Mouse (Mus musculus) adrenal gland, adult 2 months (tissue): Measurements from ENCODE around the gene Tmc6. TPM values are rescaled to one million over a fixed set of nuclear protein-coding genes. Genes with fewer than 3 reads are reported as not detected.
"Not testable (repeated sequence)": the region's sequence is repeated elsewhere in the genome, so short reads cannot be mapped to it uniquely, and the experiment has no call there.

Experiments
- DNase-seq: peaks from one replicate; pipeline ENCODE4 v3.0.0; 2021
- long read RNA-seq: library from polyadenylated mRNA; stranded (forward); transcript quantifications from one replicate; pipeline ENCODE4 v2.0.0, GENCODE M21; 2021
- polyA plus RNA-seq: library from polyadenylated mRNA; depleted of rRNA; stranded (reverse); fragments of >200 nt; gene quantifications from 2 replicates; pipeline ENCODE4 v1.2.3, GENCODE M21; 2012; rRNA removed
- total RNA-seq, 2 experiments: library from RNA; stranded (reverse); gene quantifications; 2 replicates each; pipeline ENCODE4 v1.2.3; 2021

Tmc6 gene
- total RNA-seq (10 to 100 TPM; 22.3 to 28.5 TPM), polyA plus RNA-seq (45.1 and 47.7 TPM in 2 replicates)
- long read RNA-seq, transcript Tmc6-201 (20 exons, 2,865 nt), result major isoform, 10 of 28 reads
- long read RNA-seq, partial matches to known transcripts, result 5 of 28 reads
- long read RNA-seq, other reads (novel, unspliced or antisense), result 13 of 28 reads

DNA sequence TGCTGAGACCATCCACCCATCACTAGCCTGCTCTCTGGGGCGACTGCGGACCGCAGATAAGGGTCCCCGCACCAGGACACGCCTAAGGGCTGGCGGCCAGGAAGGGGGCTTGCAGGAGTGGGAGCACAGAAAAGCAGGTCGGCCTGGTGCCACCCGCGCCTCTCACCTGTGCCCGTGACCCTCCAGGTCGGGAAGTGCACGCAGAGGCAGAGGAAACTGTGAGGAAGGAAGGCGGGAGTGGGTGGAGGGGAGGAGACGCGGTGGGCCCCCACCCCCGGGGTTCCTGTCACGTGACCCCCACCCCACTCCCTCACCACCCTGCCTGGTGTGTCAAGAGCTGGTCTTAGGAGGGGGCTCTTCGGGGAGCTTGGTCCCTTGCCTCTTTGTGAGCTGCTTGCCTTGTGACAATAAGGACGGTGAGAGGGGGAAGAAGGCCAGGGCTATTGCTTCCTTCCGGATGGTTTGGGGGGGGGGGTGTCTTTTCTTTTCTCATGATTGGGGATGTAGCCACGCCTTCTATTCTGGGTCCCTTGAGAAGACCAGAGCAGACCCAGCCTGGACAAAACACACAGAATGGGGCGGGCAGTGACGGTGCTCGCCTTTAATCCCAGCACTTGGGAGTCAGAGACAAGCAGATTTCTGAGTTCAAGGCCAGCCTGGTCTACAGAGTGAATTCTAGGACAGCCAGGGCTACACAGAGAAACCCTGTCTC lies at the start of gene Tmc6, which contains the start of gene Tmc8:
Gene Tmc6 (minus strand): TSS at position 206 of the 712 bp plus-strand sequence.
Gene Tmc8 (plus strand): TSS at position 84 of the 712 bp plus-strand sequence.
- peak; percentile 65 for DNase-seq

DNA sequence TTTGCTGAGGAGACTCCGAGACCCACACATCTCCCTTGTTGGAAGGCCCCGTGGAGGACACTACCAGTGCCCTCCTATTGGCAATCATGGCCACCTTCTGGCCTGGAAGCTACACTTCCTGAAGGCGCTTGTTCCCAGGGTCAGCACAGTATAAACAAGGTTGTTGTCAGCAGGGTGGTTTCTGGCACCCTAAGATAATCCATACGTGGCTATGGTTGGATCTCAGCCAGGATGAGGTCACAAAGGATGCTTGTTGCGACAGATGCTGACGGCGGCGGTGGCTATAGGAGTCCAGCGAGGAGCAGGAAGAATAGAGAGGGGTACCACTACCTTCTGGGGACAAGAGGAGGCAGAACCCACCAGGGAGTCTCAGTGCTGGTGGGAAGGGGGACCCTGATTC lies 48.4 kb upstream of the Tmc6 start:
- no peak for DNase-seq

DNA sequence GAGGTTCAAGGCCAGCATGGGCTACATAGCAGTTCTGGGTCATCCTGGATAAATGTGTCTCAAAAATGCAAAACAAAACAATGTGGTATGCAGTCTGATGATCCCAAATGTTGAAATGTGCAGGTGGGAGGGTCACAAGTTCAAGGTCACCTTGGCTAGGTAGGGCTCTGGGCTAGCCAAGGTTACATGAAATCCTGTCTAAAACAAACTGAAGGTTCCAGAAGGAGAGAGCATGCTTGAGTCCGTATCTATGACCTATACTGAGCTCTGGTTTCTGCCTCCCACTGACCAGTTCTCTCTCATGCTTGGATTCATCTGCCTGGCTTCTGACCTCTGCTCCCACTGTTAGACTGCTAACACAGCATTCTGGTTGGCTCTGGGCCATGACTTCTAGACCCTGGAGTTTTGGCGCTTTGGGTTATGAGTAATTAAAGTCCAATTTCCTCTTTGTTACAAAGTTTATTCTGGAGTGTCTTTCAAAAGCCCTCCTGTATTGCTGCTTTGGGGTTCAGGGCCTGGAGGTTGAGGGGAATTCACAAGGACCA lies 47.7 kb upstream of the Tmc6 start:
- DNase-seq, result peak; percentile 44

DNA sequence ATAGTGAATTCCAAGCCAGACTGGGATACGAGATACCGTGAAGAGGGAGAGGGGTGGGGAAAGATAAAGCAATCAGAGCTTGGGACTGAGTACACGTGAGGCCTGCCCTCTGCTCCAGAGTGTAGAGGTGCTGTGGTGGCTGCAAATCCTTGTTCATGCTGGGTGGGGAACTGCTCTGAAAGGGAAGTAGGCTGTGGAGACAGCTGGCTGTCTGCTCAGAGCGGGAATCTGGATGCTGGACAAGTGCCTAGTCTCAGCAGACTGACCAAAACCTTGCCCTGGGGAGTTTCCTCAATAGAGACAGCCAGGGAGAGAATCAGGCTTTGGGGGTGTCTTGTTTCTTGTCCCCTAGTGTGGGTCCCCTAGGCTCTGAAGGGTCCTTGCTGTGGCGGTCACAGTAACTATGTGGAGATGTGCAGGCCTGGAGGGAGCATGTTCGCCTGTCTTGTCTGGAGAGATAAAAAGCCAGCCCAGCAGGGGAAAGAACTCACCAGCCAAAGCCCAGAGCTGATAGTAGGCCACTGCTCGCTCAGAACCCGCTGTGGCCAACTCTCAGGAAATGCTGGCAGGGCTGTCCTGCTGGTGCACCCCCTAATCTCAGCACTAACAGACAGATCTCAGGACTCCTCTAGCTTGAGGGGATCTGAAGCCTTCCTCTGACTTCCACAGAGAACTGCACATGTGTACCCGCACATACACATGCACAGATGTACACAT lies 47.0 kb upstream of the Tmc6 start:
- peak; percentile 50 for DNase-seq

DNA sequence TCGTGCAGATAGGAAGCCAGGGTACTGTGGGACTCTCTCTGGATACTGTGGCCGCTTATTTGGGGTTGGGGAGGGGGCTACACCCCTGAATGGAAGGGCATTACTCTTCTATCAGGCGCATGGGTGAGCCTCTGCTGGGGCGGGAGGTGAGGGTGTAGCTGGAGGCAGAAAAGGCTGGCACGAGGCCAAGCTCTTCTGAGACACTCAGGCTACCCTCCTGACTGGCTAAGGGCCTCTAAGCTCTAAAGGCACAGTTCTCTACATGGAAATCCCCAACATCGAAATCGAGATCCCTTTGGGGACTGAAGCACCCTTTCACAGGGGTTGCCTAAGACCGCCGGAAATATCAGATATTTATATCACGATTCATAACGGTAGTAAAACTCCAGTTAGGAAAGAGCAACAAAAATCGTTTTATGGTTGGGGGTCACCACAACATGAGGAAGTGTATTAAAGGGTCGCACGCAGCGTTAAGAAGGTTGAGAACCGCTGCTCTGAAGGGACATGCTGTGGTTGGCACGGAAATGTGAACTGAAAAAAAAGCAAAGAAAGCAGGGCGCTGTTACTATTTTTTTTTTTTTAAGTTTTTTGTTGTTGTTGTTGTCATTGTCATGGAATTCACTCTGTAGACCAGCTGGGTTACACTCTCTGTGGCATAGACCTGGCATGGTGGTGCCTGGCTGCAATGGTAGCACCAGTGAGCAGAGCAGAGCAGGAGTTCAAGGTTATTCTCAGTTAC lies 46.3 kb upstream of the Tmc6 start:
- peak; percentile 37 for DNase-seq

DNA sequence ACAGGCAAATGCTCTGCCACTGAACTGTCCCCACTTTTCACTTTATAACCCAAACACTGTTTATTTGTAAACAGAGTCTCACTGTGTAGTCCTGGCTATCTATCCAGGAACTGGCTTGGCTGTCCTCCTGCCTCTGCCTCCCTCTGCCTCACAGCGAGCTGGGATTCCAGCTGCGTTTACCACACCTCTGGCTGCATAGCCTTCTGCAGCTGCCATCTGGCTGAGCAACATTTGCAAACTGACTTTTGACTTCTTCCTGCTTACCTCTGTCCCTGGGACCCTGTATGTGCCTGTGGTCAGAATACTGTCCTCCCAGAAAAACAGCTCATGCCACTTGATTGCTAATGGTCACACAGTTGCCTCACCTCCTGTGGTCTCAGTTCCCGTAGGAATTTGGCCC lies 45.4 kb upstream of the Tmc6 start:
- no peak for DNase-seq

DNA sequence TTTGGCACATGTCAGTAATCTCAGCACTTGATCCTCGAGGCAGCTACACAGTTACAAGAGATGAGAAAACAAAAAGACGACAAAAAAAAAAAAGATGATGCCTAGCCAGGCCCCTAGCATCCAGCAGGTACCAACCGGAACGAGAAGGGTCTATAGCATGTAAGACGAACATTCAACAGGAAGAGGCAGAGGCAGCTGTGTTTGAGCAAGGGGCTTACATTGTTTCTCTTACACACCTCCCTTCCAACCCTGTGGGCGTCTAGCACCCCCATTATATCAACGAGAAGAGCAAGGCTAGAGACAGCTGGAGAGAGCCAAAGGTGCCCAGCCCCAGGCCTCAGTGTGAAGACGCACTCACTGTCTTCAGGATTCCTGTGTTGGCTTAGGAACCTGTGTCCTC lies 44.9 kb upstream of the Tmc6 start:
- DNase-seq, result no peak

DNA sequence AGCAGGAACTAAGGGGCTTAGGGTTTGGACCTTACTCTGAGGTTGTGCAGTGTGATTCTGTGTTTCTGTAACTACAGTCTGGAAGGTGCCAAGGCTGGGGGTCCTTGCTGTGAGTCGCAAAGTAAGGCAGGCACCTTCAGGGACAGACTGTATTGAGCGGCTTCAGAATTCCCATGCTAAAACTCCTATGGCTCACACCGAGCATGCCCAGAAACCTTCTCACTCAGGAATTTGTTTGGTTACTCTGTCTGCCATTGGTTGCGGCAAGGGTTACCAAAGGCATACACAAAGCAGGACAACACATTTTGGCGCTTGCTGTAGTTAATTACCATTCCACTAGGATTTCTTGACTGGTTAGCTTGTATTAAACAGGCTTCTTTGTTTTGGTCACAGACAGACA lies 44.2 kb upstream of the Tmc6 start:
- peak; percentile 37 for DNase-seq

DNA sequence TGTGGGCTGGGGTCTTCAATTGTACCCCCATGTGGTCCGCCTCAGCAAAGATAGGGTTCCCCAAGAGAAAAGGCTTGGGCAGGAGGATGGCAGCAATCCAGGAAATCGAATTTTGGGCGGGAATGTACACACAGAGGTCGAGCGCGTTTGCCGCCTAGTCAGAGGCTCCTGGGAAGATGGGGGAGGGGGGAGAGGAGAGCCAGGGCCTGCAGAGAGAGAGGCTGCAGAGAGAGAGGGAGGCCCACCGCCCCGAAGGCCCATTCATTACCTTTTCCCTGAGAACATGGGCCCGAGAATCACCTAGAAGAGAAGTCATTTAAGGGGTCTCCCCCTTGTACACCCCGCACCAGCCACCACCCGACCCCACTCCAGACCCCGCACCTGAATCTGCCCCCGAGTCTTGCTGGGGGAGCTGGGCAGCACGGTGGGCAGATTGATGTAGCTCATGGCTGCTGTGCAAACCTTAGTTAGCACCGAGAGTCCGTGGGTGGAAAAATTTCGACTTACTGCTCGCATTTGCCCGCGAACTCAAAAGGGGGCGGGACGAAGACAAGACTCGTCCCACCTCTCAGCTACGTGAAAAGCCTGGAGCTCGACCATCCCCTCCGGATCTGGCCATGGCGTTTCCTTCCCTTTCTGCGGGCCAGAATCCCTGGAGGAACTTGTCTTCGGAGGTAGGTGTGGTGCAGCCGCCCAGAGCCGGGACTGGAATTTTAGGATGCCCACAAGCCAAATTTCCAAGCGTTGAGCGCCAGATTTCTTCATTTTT lies 43.5 kb upstream of the Tmc6 start, which contains the start of the genes Afmid and Tk1:
Gene Afmid (plus strand): TSS at position 592 of the 769 bp plus-strand sequence.
Gene Tk1 (minus strand): TSS at position 760 of the 769 bp plus-strand sequence.
- peak; percentile 77 for DNase-seq

DNA sequence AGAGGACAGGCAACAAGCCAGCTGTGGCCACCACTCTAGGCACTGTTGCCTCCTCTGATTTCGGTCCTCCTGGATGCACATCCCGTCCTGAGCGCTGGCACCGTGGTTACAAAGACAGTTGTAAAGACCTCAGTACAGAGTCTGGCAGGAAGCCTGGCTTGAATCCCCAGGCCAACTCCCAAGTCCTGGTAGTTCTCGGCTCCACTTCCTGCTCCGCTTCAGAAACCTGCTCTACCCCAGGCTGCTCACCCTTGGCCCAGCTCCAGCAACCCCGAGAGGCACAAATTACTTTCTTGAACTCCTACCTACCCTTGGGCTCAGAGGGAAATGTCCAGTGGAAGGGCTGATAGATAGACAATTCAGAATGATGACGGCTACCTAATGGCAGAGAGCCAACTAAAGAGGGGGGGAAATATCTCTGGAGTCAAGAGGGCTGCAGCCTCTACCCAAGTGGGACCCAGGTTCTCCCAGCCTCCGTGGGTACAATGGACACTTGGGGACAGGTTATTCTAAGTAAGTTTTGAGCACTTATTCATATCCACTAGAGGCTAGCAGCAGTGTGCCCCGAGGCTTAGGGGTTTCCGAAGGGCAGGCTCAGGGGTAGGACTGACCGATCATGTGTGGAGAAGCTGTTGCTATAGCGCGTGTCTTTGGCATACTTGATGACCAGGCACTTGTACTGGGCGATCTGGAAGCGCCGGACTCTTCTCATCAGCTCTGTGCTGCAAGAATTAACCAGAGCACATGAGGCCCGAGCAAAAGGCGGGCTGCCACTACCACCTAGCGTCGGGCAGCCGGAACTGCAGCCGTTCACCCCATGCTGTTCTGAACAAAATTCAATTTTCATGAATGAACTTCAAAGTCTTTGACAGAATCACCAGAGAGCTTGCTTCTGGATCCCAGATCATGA lies 42.3 kb upstream of the Tmc6 start:
- peak; percentile 84 for DNase-seq

DNA sequence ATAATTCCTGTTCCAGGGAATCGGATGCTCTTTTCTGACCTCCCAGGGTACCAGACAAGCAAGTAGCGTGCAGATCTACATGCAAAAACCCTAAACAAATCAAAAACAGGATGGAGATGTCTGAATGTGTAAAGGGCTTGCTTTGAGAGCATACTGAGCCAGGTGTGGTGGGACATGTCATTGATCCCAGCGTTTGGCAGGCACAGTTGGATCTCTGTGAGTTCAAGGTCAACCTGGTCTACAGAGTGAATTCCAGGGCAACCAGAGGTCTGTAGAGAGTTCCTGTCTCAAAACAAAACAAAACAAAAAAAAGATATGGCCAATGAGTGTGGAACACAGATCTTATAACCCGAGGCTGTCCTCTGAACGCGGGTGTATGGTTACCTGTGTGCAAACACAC lies 41.4 kb upstream of the Tmc6 start:
- DNase-seq, result no peak

DNA sequence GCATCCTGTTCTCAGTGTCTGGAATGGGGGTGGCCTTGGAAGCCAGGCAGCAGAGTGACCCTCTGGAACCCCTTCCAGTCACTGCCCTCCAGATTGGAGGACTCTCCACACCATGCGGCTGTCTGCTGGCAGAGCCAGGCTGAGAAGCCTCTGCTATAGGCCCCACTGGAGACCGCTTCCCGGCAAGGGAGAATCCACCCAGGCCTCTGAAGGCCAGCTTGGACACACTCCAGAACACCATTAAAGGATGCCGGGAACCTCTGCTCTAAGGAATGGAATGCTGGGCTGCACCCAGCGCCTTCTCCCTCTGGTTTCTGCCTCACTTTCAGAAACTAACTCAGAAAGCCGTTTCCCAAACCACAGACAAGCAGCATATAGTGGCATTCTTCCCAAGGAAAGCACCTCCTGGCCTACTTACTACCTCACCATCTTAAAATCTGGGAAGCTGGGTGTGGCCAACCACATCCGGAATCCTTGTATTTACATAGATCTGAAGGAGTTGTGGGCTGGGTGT lies 40.8 kb upstream of the Tmc6 start:
- DNase-seq, result no peak

DNA sequence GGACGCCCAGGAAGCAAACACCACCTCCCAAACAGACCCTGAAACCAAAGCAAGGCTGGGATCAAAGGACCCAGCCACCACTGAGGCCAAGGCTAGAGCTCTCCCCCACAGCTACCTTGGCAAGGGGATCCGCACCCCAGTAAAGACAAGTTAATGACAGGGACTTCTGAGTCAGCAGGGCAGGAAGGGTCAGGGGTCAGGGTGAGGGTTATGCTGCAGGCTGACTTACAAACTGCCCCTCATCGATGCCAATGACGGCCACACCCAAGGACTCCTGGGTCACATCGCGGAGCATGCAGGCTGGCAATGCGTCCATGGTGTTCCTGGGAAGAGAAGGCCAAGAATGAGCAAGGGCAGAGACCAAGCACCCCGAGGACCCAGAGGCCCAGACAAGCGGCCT lies 39.9 kb upstream of the Tmc6 start:
- DNase-seq, result peak; percentile 78

DNA sequence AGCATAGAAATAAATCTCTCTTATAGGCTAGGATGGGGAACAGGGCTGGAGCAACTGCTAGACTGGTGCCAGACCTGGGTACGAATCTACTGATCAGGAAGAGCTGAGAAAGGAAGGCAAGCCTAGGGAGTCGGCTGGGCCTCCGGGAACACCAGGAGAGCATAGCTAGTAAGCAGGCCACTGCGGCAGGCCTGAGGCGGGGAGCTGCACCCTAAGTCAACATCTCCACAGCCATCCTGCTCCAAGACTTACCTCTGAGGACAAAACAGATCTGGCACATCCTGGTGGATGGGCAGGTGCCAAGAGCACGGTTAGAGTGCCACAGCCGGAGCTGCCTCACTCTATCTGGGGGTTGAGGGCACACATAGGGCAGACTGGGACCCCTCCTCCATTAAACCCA lies 38.2 kb upstream of the Tmc6 start:
- DNase-seq, result no peak

DNA sequence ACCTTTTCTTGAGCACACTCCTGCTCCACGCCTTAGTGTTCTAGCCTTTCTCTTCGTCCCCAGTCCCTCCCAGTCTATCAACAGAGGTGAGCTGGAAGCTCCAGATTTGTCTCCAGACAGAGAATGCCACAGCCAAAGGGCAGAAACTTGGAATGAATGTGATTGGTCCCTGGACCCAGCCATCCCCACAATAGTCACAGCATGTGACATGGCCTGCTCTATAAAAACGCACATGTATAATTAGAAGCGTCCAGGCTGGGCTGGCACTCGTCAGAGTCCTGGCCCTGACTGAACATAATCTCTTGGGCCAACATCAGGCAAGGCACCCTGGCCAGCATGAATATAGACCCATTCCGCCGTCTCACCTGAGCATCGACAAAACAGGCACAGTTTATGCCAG lies 37.1 kb upstream of the Tmc6 start:
- no peak for DNase-seq

DNA sequence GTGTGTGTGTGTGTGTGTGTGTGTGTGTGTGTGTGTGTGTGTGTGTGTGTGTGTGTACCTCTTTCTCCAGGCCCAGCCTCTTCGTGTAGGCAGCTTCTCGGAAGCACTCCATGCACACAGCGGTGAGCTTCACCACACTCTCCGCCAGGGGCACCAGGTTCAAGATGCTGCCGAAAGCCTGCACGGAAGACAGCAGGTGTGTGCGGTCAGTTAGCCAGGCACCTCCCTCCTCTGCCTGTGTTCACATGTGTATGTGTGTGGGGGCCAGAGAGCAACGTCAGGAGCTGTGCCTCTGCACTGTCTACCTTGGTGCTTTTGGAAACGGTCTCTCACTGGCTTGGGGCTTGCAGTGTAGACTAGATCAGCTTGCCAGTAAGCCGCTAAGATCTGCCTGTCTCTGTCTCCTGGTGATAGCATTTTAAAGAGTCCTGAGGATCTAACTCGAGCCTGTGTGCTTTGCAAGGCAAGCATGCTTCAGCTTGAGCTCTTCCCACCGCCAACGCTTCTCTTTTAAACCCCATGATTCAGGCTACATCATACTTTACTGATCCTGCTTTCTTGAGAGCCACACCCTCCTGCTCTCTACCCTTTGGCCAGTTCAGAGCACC lies 34.5 kb upstream of the Tmc6 start:
- DNase-seq, result no peak

DNA sequence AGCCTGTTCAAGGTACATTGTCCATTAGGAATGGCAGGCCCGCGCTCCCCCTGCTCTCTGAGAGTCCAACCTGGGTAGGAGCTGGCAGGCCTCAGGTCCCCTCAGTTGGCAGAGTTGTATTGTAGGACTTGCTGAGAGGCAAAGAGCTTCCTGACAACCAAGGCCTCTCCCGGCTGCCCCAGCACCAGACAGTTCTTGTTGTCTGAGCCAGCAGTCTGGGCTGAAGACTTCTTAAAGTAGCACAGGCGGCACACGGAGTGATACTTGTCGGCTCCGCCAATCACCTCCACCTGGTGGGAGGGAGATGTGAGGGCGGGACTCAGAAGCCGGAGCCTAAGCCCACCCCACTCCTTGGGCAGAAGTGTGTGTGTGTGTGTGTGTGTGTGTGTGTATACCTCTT lies 33.9 kb upstream of the Tmc6 start:
- not testable (repeated sequence) for DNase-seq

DNA sequence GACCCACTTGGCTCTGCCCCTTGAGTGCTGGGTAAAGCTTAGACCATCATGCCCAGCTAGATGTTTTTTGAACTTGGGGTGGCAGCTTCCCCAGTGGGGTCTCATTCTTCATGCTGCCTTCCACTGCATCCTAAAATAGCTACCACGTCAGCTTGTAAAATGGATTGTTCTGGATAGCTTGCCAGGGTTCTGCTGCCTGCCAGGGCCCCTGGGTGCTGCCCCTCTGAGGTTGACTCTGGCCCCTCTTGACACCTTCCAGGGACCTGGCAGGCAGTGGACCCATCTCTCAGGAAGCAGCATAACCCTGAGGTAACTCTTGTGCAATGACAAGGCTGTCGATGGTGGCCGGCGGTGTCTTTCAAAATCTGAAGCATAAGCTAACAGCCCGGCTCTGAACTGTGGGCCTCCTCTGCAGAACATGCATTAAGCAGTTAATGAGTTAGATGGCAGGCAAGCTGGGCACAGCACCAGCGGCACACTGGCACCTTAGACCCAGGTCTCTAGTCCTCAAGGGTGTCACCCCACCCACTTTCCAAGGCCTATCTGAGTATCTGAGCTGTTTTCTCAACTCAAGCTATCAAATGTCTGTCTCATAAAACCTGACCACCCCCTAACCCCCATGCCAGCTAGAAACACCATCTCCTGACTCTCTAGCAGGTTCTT lies 32.8 kb upstream of the Tmc6 start:
- DNase-seq, result no peak

DNA sequence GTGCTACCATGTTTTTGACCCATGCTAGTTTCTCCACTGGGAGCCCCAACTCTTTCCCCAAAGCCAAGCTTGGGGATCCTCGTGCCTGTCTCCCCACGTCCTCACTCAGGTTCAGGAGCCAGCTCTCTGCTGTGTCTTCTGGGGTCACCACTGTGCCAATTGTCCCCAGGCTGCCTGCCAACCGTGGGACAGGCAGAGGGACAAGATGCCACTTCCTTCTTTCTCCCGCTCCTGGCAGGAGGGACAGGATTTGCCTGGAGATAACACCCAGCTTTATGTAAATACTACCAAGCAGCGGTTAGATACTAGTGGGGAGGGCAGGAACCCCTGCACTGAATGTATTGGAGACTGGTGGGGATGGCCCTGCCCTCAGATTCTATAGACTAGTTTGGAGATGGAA lies 31.9 kb upstream of the Tmc6 start:
- no peak for DNase-seq
